Mouse (Mus musculus) liver, embryonic 14.5 days (tissue): ENCODE measurements at regions not wholly inside any gene's neighbourhood (a gene's known extent, or its start where the extent isn't known, plus 50 kb on each side); places are given as distances from the start of the nearest gene placed in this dataset.

ENCODE experiments used
- ATAC-seq: fragments of 200-750 bp; cut with Nextera tagmentation; 2 replicates; pipeline ENCODE4 v1.8.0; 2017; ENCODE audit warnings: moderate number of reproducible peaks, mild to moderate bottlenecking, moderate library complexity; ENCODE audit not compliant: insufficient read depth
- DNase-seq, 3 experiments: peaks; one replicate each; pipeline ENCODE4 v3.0.0-alpha.2; 2012 to 2013; ENCODE audit warnings: low read depth in 3 of 3, low spot score in 3 of 3
- H3K27ac ChIP-seq: fragments of 300-500 bp; sonication (generic); 2 replicates; pipeline ENCODE4 v1.5.1; 2014; ENCODE audit warnings: moderate library complexity, mild to moderate bottlenecking, control low read depth, inconsistent platforms
- H3K27me3 ChIP-seq: fragments of 300-500 bp; sonication (generic); 2 replicates; pipeline ENCODE4 v1.6.1; 2014; ENCODE audit warnings: mild to moderate bottlenecking, low read length, moderate library complexity; ENCODE audit not compliant: control insufficient read depth, insufficient read depth
- H3K36me3 ChIP-seq: fragments of 300-500 bp; sonication (generic); replicated peaks from 2 replicates; pipeline ENCODE4 v1.6.1; 2014; ENCODE audit warnings: low read depth; ENCODE audit not compliant: control insufficient read depth, insufficient read depth
- H3K4me1 ChIP-seq, 2 experiments: fragments of 200-500 bp in 1 of 2; fragments of 300-500 bp in 1 of 2; sonication (generic) in 1 of 2; replicated peaks; 2 replicates each; pipeline ENCODE4 v1.6.1; 2012 to 2014; ENCODE audit warnings: antibody characterized with exemption in 1 of 2, inconsistent platforms in 1 of 2, low read length in 1 of 2; ENCODE audit not compliant: control insufficient read depth in 2 of 2, insufficient read depth in 2 of 2
- H3K4me2 ChIP-seq: fragments of 300-500 bp; sonication (generic); 2 replicates; pipeline ENCODE4 v1.6.1; 2014; ENCODE audit warnings: low read depth, mild to moderate bottlenecking, control low read depth, moderate library complexity
- H3K4me3 ChIP-seq, 2 experiments: fragments of 200-500 bp in 1 of 2; fragments of 300-500 bp in 1 of 2; sonication (generic) in 1 of 2; 2 replicates each; pipeline ENCODE4 v1.5.1; 2012 to 2014; ENCODE audit warnings: low read depth in 2 of 2, low read length in 2 of 2, mild to moderate bottlenecking in 2 of 2, control low read depth in 1 of 2, inconsistent platforms in 1 of 2, moderate library complexity in 1 of 2; ENCODE audit not compliant: insufficient read depth in 1 of 2
- H3K9ac ChIP-seq: fragments of 300-500 bp; sonication (generic); replicated peaks from 2 replicates; pipeline ENCODE4 v1.6.1; 2014; ENCODE audit warnings: mild to moderate bottlenecking, control low read depth, moderate library complexity
- H3K9me3 ChIP-seq: fragments of 300-500 bp; sonication (generic); 2 replicates; pipeline ENCODE4 v1.6.1; 2016; ENCODE audit warnings: low read length, mixed read lengths; ENCODE audit not compliant: control insufficient read depth
- CTCF ChIP-seq: IDR thresholded peaks from 2 replicates; pipeline ENCODE4 v1.5.1; 2016; ENCODE audit warnings: antibody characterized with exemption, low read depth, control low read depth
- EP300 ChIP-seq: IDR thresholded peaks from 2 replicates; pipeline ENCODE4 v1.6.1; 2016; ENCODE audit warnings: antibody characterized with exemption, low read depth
- WGBS: fragments of 180-500 bp; shearing (Covaris S2); extraction: QIAGEN DNeasy Blood & Tissue Kit; methylation state at CpG from one replicate; pipeline ENCODE4 v1.1.7; 2014; ENCODE audit not compliant: insufficient replicate concordance; 5-methylcytosine and 5-hydroxymethylcytosine counted together

GRCm38 (mm10) chr7:73648010-73648409 is 92.1 kb upstream of the Fam174b start:
- no peak for ATAC-seq
- DNase-seq, result peak; percentile 50 to 64 (median 54)
- 15% methylated on average over 4 of the region's 4 CpGs for WGBS

GRCm38 (mm10) chr7:73647140-73647539 is 93.0 kb upstream of the Fam174b start:
- TF ChIP-seq EP300 (no peak), CTCF (no peak)
- no peak overlapping the region for H3K27ac ChIP-seq
- 59% methylated on average over 4 of the region's 4 CpGs for WGBS

More at GRCm38 (mm10) chr7:73648010-73648409, 92.1 kb upstream of the Fam174b start:
- Histone ChIP-seq H3K4me1 (no peaks in the 10 kb centered on the region), H3K9ac (no peak overlapping the region), H3K4me3 (no peak overlapping the region), H3K36me3 (no peaks in the 10 kb centered on the region), H3K4me2 (no peak overlapping the region), H3K27ac (no peak overlapping the region), H3K27me3 (no peaks in the 10 kb centered on the region), H3K9me3 (no peaks in the 10 kb centered on the region)
- peak; percentile 88 for TF ChIP-seq CTCF
- TF ChIP-seq EP300, result no peak

GRCm38 (mm10) chr7:73646711-73647110 is 93.4 kb upstream of the Fam174b start:
- ATAC-seq, result no peak
- 37% methylated on average over 5 of the region's 5 CpGs for WGBS
- no peak for DNase-seq
- Histone ChIP-seq H3K9ac (no peak overlapping the region), H3K4me2 (no peak overlapping the region), H3K9me3 (no peaks in the 10 kb centered on the region), H3K27ac (no peak overlapping the region), H3K27me3 (no peaks in the 10 kb centered on the region), H3K4me1 (no peaks in the 10 kb centered on the region), H3K4me3 (no peak overlapping the region), H3K36me3 (no peaks in the 10 kb centered on the region)
- TF ChIP-seq EP300, result no peak

More at GRCm38 (mm10) chr7:73647140-73647539, 93.0 kb upstream of the Fam174b start:
- no peak for ATAC-seq
- Histone ChIP-seq H3K9ac (no peak overlapping the region), H3K9me3 (no peaks in the 10 kb centered on the region), H3K27me3 (no peaks in the 10 kb centered on the region), H3K4me1 (no peaks in the 10 kb centered on the region), H3K36me3 (no peaks in the 10 kb centered on the region), H3K4me2 (no peak overlapping the region), H3K4me3 (no peak overlapping the region)
- no peak for DNase-seq

- Histone ChIP-seq H3K27ac (no peak overlapping the region), H3K9ac (no peak overlapping the region), H3K27me3 (no peaks in the 10 kb centered on the region), H3K4me3 (no peak overlapping the region), H3K4me1 (no peaks in the 10 kb centered on the region), H3K9me3 (no peaks in the 10 kb centered on the region), H3K36me3 (no peaks in the 10 kb centered on the region), H3K4me2 (no peak overlapping the region)
- DNase-seq, result no peak
- no peak for ATAC-seq
- no peak for TF ChIP-seq CTCF
- TF ChIP-seq EP300, result no peak
- 39% methylated on average over 4 of the region's 4 CpGs for WGBS
Measured at GRCm38 (mm10) chr7:73644362-73644904, 95.7 kb upstream of the Fam174b start.

GRCm38 (mm10) chr7:73643993-73644335 is 96.1 kb upstream of the Fam174b start:
- no peaks in the 10 kb centered on the region for H3K9me3 ChIP-seq
- H3K4me3 ChIP-seq, result no peak overlapping the region
- no peak overlapping the region for H3K9ac ChIP-seq
- H3K4me1 ChIP-seq, result no peaks in the 10 kb centered on the region
- no peak for TF ChIP-seq EP300
- no peak for TF ChIP-seq CTCF
- no peak overlapping the region for H3K4me2 ChIP-seq
- ATAC-seq (no peak), DNase-seq (no peak)
- H3K27me3 ChIP-seq, result no peaks in the 10 kb centered on the region
- H3K36me3 ChIP-seq, result no peaks in the 10 kb centered on the region
- WGBS, result 27% methylated on average over 10 of the region's 10 CpGs
- no peak overlapping the region for H3K27ac ChIP-seq
